24 mouse cellular contexts compared by ENCODE assay signal in genomic region chr10:119024425-119024824, GRCm38 (mm10).
A peak's percentile ranks its signal among the peaks of the same experiment; 100 is the strongest.
DNase-seq lines count a peak whose midpoint lies in the region; ATAC-seq and TF ChIP-seq lines count a peak whose summit lies in the region.
"Had no signal": no experiment of that assay in that cellular context is flagged by ENCODE, and none has a peak within 500 bp of the region (broad histone marks: within the 10 kb centered on the region; RNA-seq: fewer than 3 reads in every experiment).

No protein-coding gene starts in this region.

- 26% methylated on average over 9 of the region's 9 CpGs for WGBS in intestine, embryonic 16.5 days
- 14% methylated on average over 9 of the region's 9 CpGs for WGBS in small intestine, adult 2 months
- 73% methylated on average over 9 of the region's 9 CpGs for whole genome bisulfite sequencing in hindbrain, embryonic 11.5 days

- peaks cover 2% of the 10 kb centered on the region for H3K4me1 ChIP-seq in intestine, embryonic 16.5 days (ENCODE audit: control insufficient read depth, insufficient read depth, low read length)
- H3K4me1 ChIP-seq in small intestine, adult 2 months (ENCODE audit: control insufficient read depth, insufficient read depth, insufficient read length, low read length), result peaks cover 9% of the 10 kb centered on the region; the same call in 1 of the 2 replicates
- no peaks in the 10 kb centered on the region for H3K4me1 ChIP-seq in hindbrain, embryonic 11.5 days (replicated peaks; ENCODE audit: control insufficient read depth, insufficient read depth, low read length)

- H3K9me3 ChIP-seq in intestine, embryonic 16.5 days (ENCODE audit: control insufficient read depth, low read length), result no peaks in the 10 kb centered on the region
- H3K9me3 ChIP-seq in hindbrain, embryonic 11.5 days (ENCODE audit: control insufficient read depth, low read length), result no peaks in the 10 kb centered on the region
- H3K9me3 ChIP-seq: embryonic facial prominence, embryonic 15.5 days; forebrain, embryonic 10.5 days; heart, embryonic 13.5 days; hindbrain, embryonic 12.5 days had no signal

- H3K4me3 ChIP-seq in intestine, embryonic 16.5 days (ENCODE audit: low read length), result no peak overlapping the region
- H3K4me3 ChIP-seq in small intestine, adult 2 months (ENCODE audit: low read depth, low read length), result no peak overlapping the region
- H3K4me3 ChIP-seq in hindbrain, embryonic 11.5 days (ENCODE audit: low read depth, low read length), result no peak overlapping the region
- H3K4me3 ChIP-seq: embryonic facial prominence, embryonic 15.5 days; erythroblast, embryonic 14.5 days; forebrain, embryonic 10.5 days; heart, embryonic 13.5 days; hindbrain, embryonic 12.5 days had no signal

- no peaks in the 10 kb centered on the region for H3K36me3 ChIP-seq in intestine, embryonic 16.5 days (ENCODE audit: control insufficient read depth, insufficient read depth, low read length)
- no peaks in the 10 kb centered on the region for H3K36me3 ChIP-seq in small intestine, adult 2 months (ENCODE audit: control insufficient read depth, insufficient read depth, low read length)
- no peaks in the 10 kb centered on the region for H3K36me3 ChIP-seq in hindbrain, embryonic 11.5 days (ENCODE audit: control insufficient read depth, insufficient read depth, low read length)
- H3K36me3 ChIP-seq: embryonic facial prominence, embryonic 15.5 days; forebrain, embryonic 10.5 days; heart, embryonic 13.5 days; hindbrain, embryonic 12.5 days had no signal

- H3K4me2 ChIP-seq in intestine, embryonic 16.5 days (ENCODE audit: low read depth, low read length), result no peak overlapping the region
- no peak overlapping the region for H3K4me2 ChIP-seq in hindbrain, embryonic 11.5 days (replicated peaks; ENCODE audit: low read depth, low read length)
- H3K4me2 ChIP-seq: embryonic facial prominence, embryonic 15.5 days; heart, embryonic 13.5 days; hindbrain, embryonic 12.5 days had no signal

- H3K9ac ChIP-seq in intestine, embryonic 16.5 days (ENCODE audit: low read depth, low read length), result no peak overlapping the region
- no peak overlapping the region for H3K9ac ChIP-seq in hindbrain, embryonic 11.5 days (ENCODE audit: low read depth, low read length)
- H3K9ac ChIP-seq: embryonic facial prominence, embryonic 15.5 days; heart, embryonic 13.5 days; hindbrain, embryonic 12.5 days had no signal

- intact Hi-C loops in left cerebral cortex, postnatal 36 days (cut with DNase I), result no loop called here

- peak; percentile 97 for ATAC-seq in intestine, embryonic 16.5 days
- ATAC-seq in hindbrain, embryonic 11.5 days (ENCODE audit: low FRiP score), result no peak
- ATAC-seq: forebrain, embryonic 14.5 days; hindbrain, embryonic 16.5 days had no signal

- no peak for TF ChIP-seq CTCF in small intestine, adult 2 months (IDR thresholded peaks at IDR 0.05; ENCODE audit: extremely low read depth, insufficient read length, insufficient replicate concordance, low read depth, low read length)

- DNase-seq in CD4-positive, CD25-positive, alpha-beta regulatory T cell, adult 2 months (ENCODE audit: low read depth, low spot score), result peak; percentile 49
- peak; percentile 52 for DNase-seq in T-cell, adult 2 months (ENCODE audit: low spot score)
- DNase-seq in c-Kit-positive CD71-positive TER-119-positive erythroid progenitor cells, embryonic 14.5 days (ENCODE audit: low spot score), result no peak
- DNase-seq in MN1 (ENCODE audit: low spot score), result no peak
- no peak for DNase-seq in left cerebral cortex, postnatal 36 days (ENCODE audit: low spot score in 2 of 2)
- DNase-seq in hindbrain, embryonic 11.5 days (ENCODE audit: low spot score), result no peak
- DNase-seq: adrenal gland, adult 2 months; adrenal gland, postnatal 25 days; cerebellum, adult 8-10 months; cerebellum, postnatal 14 days; embryo, embryonic 11 days; gastrocnemius, postnatal 36 days; heart, adult 11 months; heart, postnatal 36 days had no signal

- H3K27me3 ChIP-seq in intestine, embryonic 16.5 days (replicated peaks; ENCODE audit: control insufficient read depth, insufficient read depth, low read length), result no peaks in the 10 kb centered on the region
- H3K27me3 ChIP-seq in small intestine, adult 2 months (ENCODE audit: control insufficient read depth, insufficient read depth, low read length), result no peaks in the 10 kb centered on the region
- H3K27me3 ChIP-seq in hindbrain, embryonic 11.5 days (ENCODE audit: control insufficient read depth, insufficient read depth, low read length), result no peaks in the 10 kb centered on the region
- H3K27me3 ChIP-seq: CH12.LX; embryonic facial prominence, embryonic 15.5 days; hindbrain, embryonic 12.5 days had no signal

- TF ChIP-seq POLR2A in small intestine, adult 2 months (IDR thresholded peaks at IDR 0.05; ENCODE audit: low read depth, low read length), result no peak

- H3K27ac ChIP-seq in intestine, embryonic 16.5 days (ENCODE audit: low read length), result no peak overlapping the region
- peak overlapping the region; percentile 76 for H3K27ac ChIP-seq in small intestine, adult 2 months (ENCODE audit: insufficient read depth, low read depth, low read length)
- H3K27ac ChIP-seq in hindbrain, embryonic 11.5 days (ENCODE audit: low read depth, low read length), result no peak overlapping the region
- H3K27ac ChIP-seq: embryonic facial prominence, embryonic 15.5 days; forebrain, embryonic 10.5 days; heart, embryonic 13.5 days; hindbrain, embryonic 12.5 days had no signal

Comparison
In these comparisons a context has a peak if more than half of its experiments do, and no peak if none do; other contexts are left out.
1. DNase-seq: peak in CD4-positive, CD25-positive, alpha-beta regulatory T cell, adult 2 months (single experiment) and T-cell, adult 2 months (single experiment); none in c-Kit-positive CD71-positive TER-119-positive erythroid progenitor cells, embryonic 14.5 days (single experiment), MN1 (single experiment), left cerebral cortex, postnatal 36 days (0 of 2) and hindbrain, embryonic 11.5 days (single experiment).